In the genomic region with DNA sequence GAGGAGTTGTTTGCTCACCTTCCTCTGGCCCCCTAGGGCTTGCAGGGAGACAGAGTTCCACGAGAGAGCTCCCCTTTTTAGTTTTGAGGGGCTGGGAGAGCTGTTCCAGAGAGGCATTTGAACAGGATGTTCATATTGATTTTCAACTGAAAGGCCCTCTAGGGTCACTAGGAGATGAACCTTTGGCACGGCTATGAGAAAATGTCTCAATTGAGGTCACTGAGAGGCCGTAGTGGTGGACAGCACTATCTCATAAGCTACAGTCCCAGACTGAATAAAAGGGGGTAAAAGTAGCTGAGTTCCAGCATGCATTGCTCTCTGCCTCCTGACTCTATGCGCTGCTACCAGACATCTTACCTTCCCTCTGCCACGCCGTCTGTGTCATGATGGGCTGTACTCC, we compare ENCODE assay signal across 17 mouse cellular contexts.
"Had no signal": no experiment of that assay in that cellular context is flagged by ENCODE, and none has a peak within 500 bp of the region (broad histone marks: within the 10 kb centered on the region; RNA-seq: fewer than 3 reads in every experiment).

No protein-coding gene starts in this region.

- H3K4me2 ChIP-seq: lung, embryonic 14.5 days; midbrain, embryonic 11.5 days; midbrain, embryonic 13.5 days; midbrain, embryonic 15.5 days; neural tube, embryonic 12.5 days had no signal

- DNase-seq: lung, adult 18-20 months; lung, embryonic 14.5 days; lung, postnatal 10 days; retina, postnatal 1 day; right cerebral cortex, adult 18-20 months; right cerebral cortex, postnatal 25 days; right cerebral cortex, postnatal 4 days; spleen, adult 18-20 months; thymus, adult 18-20 months; thymus, postnatal 14 days; thymus, postnatal 36 days had no signal

- H3K4me1 ChIP-seq: midbrain, embryonic 13.5 days; midbrain, embryonic 15.5 days had no signal

- H3K27me3 ChIP-seq: midbrain, embryonic 13.5 days; midbrain, embryonic 15.5 days; neural tube, embryonic 12.5 days had no signal

- ATAC-seq: midbrain, embryonic 13.5 days; midbrain, embryonic 15.5 days had no signal

- H3K9ac ChIP-seq: lung, embryonic 14.5 days; midbrain, embryonic 13.5 days; midbrain, embryonic 15.5 days; neural tube, embryonic 12.5 days had no signal

- H3K4me3 ChIP-seq: megakaryocyte, embryonic 14.5 days; midbrain, embryonic 13.5 days; midbrain, embryonic 15.5 days; neural tube, embryonic 12.5 days had no signal

- H3K9me3 ChIP-seq: megakaryocyte, embryonic 14.5 days; midbrain, embryonic 13.5 days; midbrain, embryonic 15.5 days; neural tube, embryonic 12.5 days had no signal

- H3K27ac ChIP-seq: macrophage; midbrain, embryonic 13.5 days; midbrain, embryonic 15.5 days; neural tube, embryonic 12.5 days had no signal

- H3K36me3 ChIP-seq: midbrain, embryonic 13.5 days; midbrain, embryonic 15.5 days; neural tube, embryonic 12.5 days had no signal
